Mouse (Mus musculus) forebrain, embryonic 11.5 days (tissue): ENCODE results near the gene Csmd2. TPM values are rescaled to one million over a fixed set of nuclear protein-coding genes. Genes with fewer than 3 reads are reported as not detected.
"Not testable (repeated sequence)": the region's sequence is repeated elsewhere in the genome, so short reads cannot be mapped to it uniquely, and the experiment has no call there.

Experiments used
- ATAC-seq: fragments of 200-750 bp; cut with Nextera tagmentation; replicated peaks from 2 replicates; pipeline ENCODE4 v1.8.0; 2017; ENCODE audit warnings: moderate TSS enrichment; ENCODE audit not compliant: low FRiP score
- DNase-seq: peaks from one replicate; pipeline ENCODE4 v3.0.0-alpha.2; 2017; ENCODE audit warnings: low spot score
- H3K27ac ChIP-seq: fragments of 300-500 bp; sonication (generic); 2 replicates; pipeline ENCODE4 v1.5.1; 2014; ENCODE audit warnings: low read depth, low read length
- H3K27me3 ChIP-seq: fragments of 300-500 bp; sonication (generic); 2 replicates; pipeline ENCODE4 v1.6.1; 2014; ENCODE audit warnings: mild to moderate bottlenecking, low read length, mixed read lengths; ENCODE audit not compliant: control insufficient read depth, insufficient read depth
- H3K36me3 ChIP-seq: fragments of 300-500 bp; sonication (generic); 2 replicates; pipeline ENCODE4 v1.6.1; 2014; ENCODE audit warnings: mild to moderate bottlenecking, low read length, moderate library complexity, mixed read lengths; ENCODE audit not compliant: control insufficient read depth, insufficient read depth
- H3K4me1 ChIP-seq: fragments of 300-500 bp; sonication (generic); replicated peaks from 2 replicates; pipeline ENCODE4 v1.6.1; 2014; ENCODE audit warnings: low read length, mixed read lengths; ENCODE audit not compliant: control insufficient read depth, insufficient read depth
- H3K4me2 ChIP-seq: fragments of 300-500 bp; sonication (generic); 2 replicates; pipeline ENCODE4 v1.6.1; 2014; ENCODE audit warnings: low read depth, mild to moderate bottlenecking, low read length, moderate library complexity, mixed read lengths; ENCODE audit not compliant: severe bottlenecking
- H3K4me3 ChIP-seq: fragments of 300-500 bp; sonication (generic); 2 replicates; pipeline ENCODE4 v1.5.1; 2014; ENCODE audit warnings: low read depth, low read length
- H3K9ac ChIP-seq: fragments of 300-500 bp; sonication (generic); 2 replicates; pipeline ENCODE4 v1.6.1; 2014; ENCODE audit warnings: low read length
- H3K9me3 ChIP-seq: fragments of 300-500 bp; sonication (generic); 2 replicates; pipeline ENCODE4 v1.6.1; 2016; ENCODE audit warnings: low read length, mixed read lengths; ENCODE audit not compliant: control insufficient read depth
- WGBS: fragments of 180-500 bp; shearing (Covaris S2); extraction: QIAGEN DNeasy Blood & Tissue Kit; methylation state at CpG from one replicate; pipeline ENCODE4 v1.1.7; 2014; 5-methylcytosine and 5-hydroxymethylcytosine counted together
- polyA plus RNA-seq: library from polyadenylated mRNA; unstranded; fragments of >200 nt; fragmentation: Nextera tagmentation; extraction: Ambion mirVana; gene quantifications from 2 replicates; pipeline ENCODE4 v1.2.1, GENCODE M21; 2014

The Csmd2 gene
- polyA plus RNA-seq, 1 experiment from 2014 or later, result 1.3 TPM

- ATAC-seq (no peak), DNase-seq (no peak)
Measured at GRCm38 (mm10) chr4:128004797-128005452, 17.3 kb downstream of the Csmd2 start.

GRCm38 (mm10) chr4:128019465-128019864 lies 31.8 kb downstream of the Csmd2 start:
- H3K27ac ChIP-seq, result no peak overlapping the region
- H3K9ac ChIP-seq, result no peak overlapping the region
- 80% methylated on average over 2 of the region's 2 CpGs for WGBS
- H3K27me3 ChIP-seq, result no peaks in the 10 kb centered on the region
- DNase-seq, result no peak
- H3K4me2 ChIP-seq, result no peak overlapping the region
- no peaks in the 10 kb centered on the region for H3K36me3 ChIP-seq
- H3K9me3 ChIP-seq, result no peaks in the 10 kb centered on the region
- no peak for ATAC-seq
- H3K4me3 ChIP-seq, result no peak overlapping the region
- no peaks in the 10 kb centered on the region for H3K4me1 ChIP-seq

More at GRCm38 (mm10) chr4:128004797-128005452, 17.3 kb downstream of the Csmd2 start:
- Histone ChIP-seq H3K4me1 (no peaks in the 10 kb centered on the region), H3K27ac (no peak overlapping the region), H3K9ac (no peak overlapping the region), H3K9me3 (no peaks in the 10 kb centered on the region), H3K4me2 (no peak overlapping the region), H3K27me3 (no peaks in the 10 kb centered on the region), H3K36me3 (no peaks in the 10 kb centered on the region), H3K4me3 (no peak overlapping the region)
- WGBS, result 63% methylated on average over 3 of the region's 3 CpGs

GRCm38 (mm10) chr4:128028294-128028693 lies 40.6 kb downstream of the Csmd2 start:
- Histone ChIP-seq H3K9ac (no peak overlapping the region), H3K4me3 (no peak overlapping the region), H3K27ac (no peak overlapping the region), H3K4me1 (no peaks in the 10 kb centered on the region), H3K9me3 (no peaks in the 10 kb centered on the region), H3K36me3 (no peaks in the 10 kb centered on the region), H3K4me2 (no peak overlapping the region), H3K27me3 (no peaks in the 10 kb centered on the region)
- ATAC-seq (no peak), DNase-seq (no peak)
- 89% methylated on average over 1 of the region's 1 CpGs for WGBS

GRCm38 (mm10) chr4:128041901-128042300 lies 54.2 kb downstream of the Csmd2 start:
- Histone ChIP-seq H3K4me3 (no peak overlapping the region), H3K36me3 (no peaks in the 10 kb centered on the region), H3K9ac (no peak overlapping the region), H3K27ac (no peak overlapping the region), H3K4me1 (0 out of 2 replicates have a peak, but pooled peaks cover 4% of the 10 kb centered on the region), H3K9me3 (no peaks in the 10 kb centered on the region), H3K27me3 (no peaks in the 10 kb centered on the region), H3K4me2 (no peak overlapping the region)
- ATAC-seq (no peak), DNase-seq (no peak)
- 29% methylated on average over 4 of the region's 4 CpGs for WGBS

- H3K4me1 ChIP-seq, result 0 out of 2 replicates have a peak, but pooled peaks cover 4% of the 10 kb centered on the region
- H3K27me3 ChIP-seq, result no peaks in the 10 kb centered on the region
- no peaks in the 10 kb centered on the region for H3K36me3 ChIP-seq
- H3K27ac ChIP-seq, result 0 out of 2 replicates have a peak overlapping the region, but pooled peaks have one; percentile 33
- no peak overlapping the region for H3K9ac ChIP-seq
- no peaks in the 10 kb centered on the region for H3K9me3 ChIP-seq
- no peak for ATAC-seq
- no peak overlapping the region for H3K4me3 ChIP-seq
- WGBS, result 32% methylated on average over 5 of the region's 5 CpGs
- no peak overlapping the region for H3K4me2 ChIP-seq
- DNase-seq, result peak; percentile 64
Measured at GRCm38 (mm10) chr4:128042626-128043025, 55.0 kb downstream of the Csmd2 start.

- Histone ChIP-seq H3K27me3 (no peaks in the 10 kb centered on the region), H3K4me1 (no peaks in the 10 kb centered on the region), H3K9ac (no peak overlapping the region), H3K4me3 (no peak overlapping the region), H3K36me3 (no peaks in the 10 kb centered on the region), H3K27ac (no peak overlapping the region), H3K4me2 (no peak overlapping the region), H3K9me3 (no peaks in the 10 kb centered on the region)
- ATAC-seq, result no peak
- WGBS, result 96% methylated on average over 1 of the region's 1 CpGs
- no peak for DNase-seq
Measured at GRCm38 (mm10) chr4:128048716-128049115, 61.1 kb downstream of the Csmd2 start.

GRCm38 (mm10) chr4:128052701-128053100 lies 65.0 kb downstream of the Csmd2 start:
- no peak overlapping the region for H3K4me2 ChIP-seq
- H3K27me3 ChIP-seq, result no peaks in the 10 kb centered on the region
- no peaks in the 10 kb centered on the region for H3K4me1 ChIP-seq
- H3K9ac ChIP-seq, result no peak overlapping the region
- DNase-seq (no peak), ATAC-seq (no peak)
- no peak overlapping the region for H3K27ac ChIP-seq
- 85% methylated on average over 8 of the region's 8 CpGs for WGBS
- no peaks in the 10 kb centered on the region for H3K9me3 ChIP-seq
- H3K36me3 ChIP-seq, result no peaks in the 10 kb centered on the region
- no peak overlapping the region for H3K4me3 ChIP-seq

GRCm38 (mm10) chr4:128061274-128061673 lies 73.6 kb downstream of the Csmd2 start:
- H3K36me3 ChIP-seq, H3K27me3 ChIP-seq, H3K27ac ChIP-seq, H3K9me3 ChIP-seq, H3K9ac ChIP-seq, H3K4me3 ChIP-seq, ATAC-seq, DNase-seq, H3K4me2 ChIP-seq, H3K4me1 ChIP-seq: not testable (repeated sequence)
- 86% methylated on average over 2 of the region's 2 CpGs for WGBS

GRCm38 (mm10) chr4:128067189-128067588 lies 79.5 kb downstream of the Csmd2 start:
- Histone ChIP-seq H3K9ac (no peak overlapping the region), H3K27me3 (no peaks in the 10 kb centered on the region), H3K4me2 (no peak overlapping the region), H3K27ac (no peak overlapping the region), H3K9me3 (no peaks in the 10 kb centered on the region), H3K4me1 (no peaks in the 10 kb centered on the region), H3K4me3 (no peak overlapping the region), H3K36me3 (no peaks in the 10 kb centered on the region)
- DNase-seq, result no peak
- no peak for ATAC-seq
- WGBS, result 80% methylated on average over 9 of the region's 9 CpGs
